Mouse (Mus musculus): ENCODE measurements around the gene Gm4131. TPM values are rescaled to one million over a fixed set of nuclear protein-coding genes. Genes with fewer than 3 reads are reported as not detected.

Gm4131 gene
- polyA plus RNA-seq, 1 experiment from 2014 or later: 0.30 TPM

DNA sequence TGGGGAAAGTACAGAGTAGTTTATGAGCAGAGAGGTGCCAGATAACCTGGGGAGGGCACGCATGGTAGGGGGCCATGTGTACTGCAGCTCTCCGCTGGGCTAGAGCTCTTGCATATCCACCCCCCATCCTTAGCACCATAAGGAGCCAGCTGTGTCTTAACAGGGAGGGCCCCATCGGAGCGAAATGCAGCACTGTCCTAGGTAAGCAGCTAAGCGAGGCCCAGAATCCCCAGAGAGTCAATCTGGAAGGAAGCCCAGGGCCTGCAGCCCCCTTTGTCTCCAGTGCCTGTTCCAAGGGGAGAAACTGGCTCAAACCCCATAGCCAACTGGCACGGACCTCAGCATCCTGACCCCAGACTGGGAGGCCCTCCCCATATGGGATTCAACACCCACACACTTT is 87.3 kb downstream of the Gm4131 start:
- ATAC-seq (ENCODE audit: low FRiP score, low TSS enrichment): no peak
- WGBS: 43% methylated on average over 6 of the region's 6 CpGs

DNA sequence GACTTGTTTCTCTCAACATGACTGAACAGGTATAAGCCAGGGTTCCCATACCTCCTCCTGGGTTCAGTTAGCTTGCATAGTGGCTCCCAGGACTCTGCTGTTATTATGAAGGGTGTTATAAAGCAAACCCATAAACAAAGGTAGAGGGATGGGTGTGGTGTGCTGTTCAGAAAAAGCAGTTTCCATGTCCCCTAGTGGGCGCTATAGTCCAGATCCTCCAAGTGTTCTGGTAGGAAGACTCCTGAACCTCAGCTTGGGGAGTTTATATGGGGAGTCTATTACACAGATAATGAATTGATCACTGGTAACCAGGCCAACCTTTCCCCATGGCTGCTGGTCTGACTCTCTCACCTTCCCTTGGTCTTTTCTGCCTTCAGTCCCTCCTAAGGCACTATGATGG is 92.2 kb downstream of the Gm4131 start:
- no peak overlapping the region for H3K27ac ChIP-seq (ENCODE audit: low read length)
- no peaks in the 10 kb centered on the region for H3K36me3 ChIP-seq (ENCODE audit: insufficient read depth, low read length)
- no peaks in the 10 kb centered on the region for H3K27me3 ChIP-seq (ENCODE audit: insufficient read depth, low read length)
- no peak overlapping the region for H3K9ac ChIP-seq (replicated peaks; ENCODE audit: low read length)
- no peak for ATAC-seq (ENCODE audit: low FRiP score, low TSS enrichment)
- WGBS: 50% methylated on average over 1 of the region's 1 CpGs
- no peak overlapping the region for H3K4me3 ChIP-seq (ENCODE audit: low read length)
- H3K9me3 ChIP-seq (ENCODE audit: low read length): no peaks in the 10 kb centered on the region
- no peak overlapping the region for H3K4me2 ChIP-seq (replicated peaks; ENCODE audit: low read depth, low read length)
- no peaks in the 10 kb centered on the region for H3K4me1 ChIP-seq (ENCODE audit: insufficient read depth, low read length)

More for the DNA sequence above, 87.3 kb downstream of the Gm4131 start:
- Histone ChIP-seq H3K9me3 (ENCODE audit: low read length) (no peaks in the 10 kb centered on the region), H3K27ac (ENCODE audit: low read length) (no peak overlapping the region), H3K9ac (replicated peaks; ENCODE audit: low read length) (no peak overlapping the region), H3K4me1 (ENCODE audit: insufficient read depth, low read length) (no peaks in the 10 kb centered on the region), H3K4me2 (replicated peaks; ENCODE audit: low read depth, low read length) (no peak overlapping the region), H3K27me3 (ENCODE audit: insufficient read depth, low read length) (no peaks in the 10 kb centered on the region), H3K36me3 (ENCODE audit: insufficient read depth, low read length) (no peaks in the 10 kb centered on the region), H3K4me3 (ENCODE audit: low read length) (no peak overlapping the region)

DNA sequence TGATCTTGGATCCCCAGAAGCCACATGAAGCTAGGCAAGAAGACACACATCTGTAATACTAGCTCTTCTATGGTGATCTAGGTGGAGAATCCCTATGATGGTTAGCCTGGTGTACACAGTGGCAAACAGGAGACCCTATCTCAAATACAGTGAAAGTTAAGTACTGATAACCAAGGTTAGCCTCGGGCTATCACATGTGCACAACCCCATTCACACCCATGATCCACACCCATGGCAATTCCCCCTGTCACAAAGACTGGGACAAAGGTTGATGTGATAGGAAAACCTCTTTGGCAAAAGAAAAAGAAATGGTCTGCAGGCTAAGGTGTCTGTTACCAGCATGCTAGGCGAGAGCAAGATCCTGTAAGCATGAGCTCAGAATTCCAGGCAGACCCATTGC is 94.7 kb downstream of the Gm4131 start:
- Histone ChIP-seq H3K4me1 (ENCODE audit: insufficient read depth, low read length) (no peaks in the 10 kb centered on the region), H3K9me3 (ENCODE audit: low read length) (no peaks in the 10 kb centered on the region), H3K9ac (replicated peaks; ENCODE audit: low read length) (no peak overlapping the region), H3K36me3 (ENCODE audit: insufficient read depth, low read length) (no peaks in the 10 kb centered on the region), H3K4me3 (ENCODE audit: low read length) (no peak overlapping the region), H3K27me3 (ENCODE audit: insufficient read depth, low read length) (no peaks in the 10 kb centered on the region), H3K4me2 (replicated peaks; ENCODE audit: low read depth, low read length) (no peak overlapping the region), H3K27ac (ENCODE audit: low read length) (no peak overlapping the region)
- no peak for ATAC-seq (ENCODE audit: low FRiP score, low TSS enrichment)
- 93% methylated on average over 2 of the region's 2 CpGs for WGBS

DNA sequence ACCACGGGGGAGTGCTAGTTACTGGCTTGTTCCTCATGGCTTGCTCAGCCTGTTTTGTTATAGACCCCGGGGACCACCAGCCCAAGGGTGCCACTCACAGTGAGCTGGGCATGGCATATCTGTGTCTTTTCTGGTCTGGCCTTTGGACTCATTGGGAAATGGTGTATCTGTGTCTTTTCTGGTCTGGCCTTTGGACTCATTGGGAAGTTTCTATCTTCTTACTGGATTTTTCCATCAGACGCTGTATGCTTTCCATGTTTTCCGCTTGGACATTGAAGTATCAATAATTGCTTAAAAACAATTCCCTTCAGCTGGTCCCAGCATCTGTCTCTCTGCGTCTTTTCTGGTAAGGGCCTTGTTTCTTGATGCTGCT is 98.0 kb downstream of the Gm4131 start:
- WGBS: 82% methylated on average over 5 of the region's 5 CpGs
- no peaks in the 10 kb centered on the region for H3K4me1 ChIP-seq (ENCODE audit: insufficient read depth, low read length)
- no peaks in the 10 kb centered on the region for H3K9me3 ChIP-seq (ENCODE audit: low read length)
- no peaks in the 10 kb centered on the region for H3K36me3 ChIP-seq (ENCODE audit: insufficient read depth, low read length)
- H3K4me3 ChIP-seq (ENCODE audit: low read length): no peak overlapping the region
- H3K27me3 ChIP-seq (ENCODE audit: insufficient read depth, low read length): no peaks in the 10 kb centered on the region
- no peak overlapping the region for H3K9ac ChIP-seq (replicated peaks; ENCODE audit: low read length)
- H3K4me2 ChIP-seq (replicated peaks; ENCODE audit: low read depth, low read length): no peak overlapping the region
- H3K27ac ChIP-seq (ENCODE audit: low read length): no peak overlapping the region
- no peak for ATAC-seq (ENCODE audit: low FRiP score, low TSS enrichment)

GRCm38 (mm10) chr14:62468119-62468752 is 98.5 kb downstream of the Gm4131 start:
- ATAC-seq (ENCODE audit: low FRiP score, low TSS enrichment): no peak
- no peak overlapping the region for H3K27ac ChIP-seq (ENCODE audit: low read length)

GRCm38 (mm10) chr14:62464966-62465365 is 101.8 kb downstream of the Gm4131 start:
- ATAC-seq (ENCODE audit: low FRiP score, low TSS enrichment): peak; percentile 74

More at GRCm38 (mm10) chr14:62468119-62468752, 98.5 kb downstream of the Gm4131 start:
- Histone ChIP-seq H3K27me3 (ENCODE audit: insufficient read depth, low read length) (no peaks in the 10 kb centered on the region), H3K9ac (replicated peaks; ENCODE audit: low read length) (no peak overlapping the region), H3K4me1 (ENCODE audit: insufficient read depth, low read length) (no peaks in the 10 kb centered on the region), H3K9me3 (ENCODE audit: low read length) (no peaks in the 10 kb centered on the region), H3K4me3 (ENCODE audit: low read length) (no peak overlapping the region), H3K36me3 (ENCODE audit: insufficient read depth, low read length) (no peaks in the 10 kb centered on the region), H3K4me2 (replicated peaks; ENCODE audit: low read depth, low read length) (no peak overlapping the region)
- WGBS: 68% methylated on average over 6 of the region's 6 CpGs

GRCm38 (mm10) chr14:62459541-62459940 is 107.2 kb downstream of the Gm4131 start:
- no peak for ATAC-seq (ENCODE audit: low FRiP score, low TSS enrichment)
- no peak overlapping the region for H3K4me3 ChIP-seq (ENCODE audit: low read length)
- no peak overlapping the region for H3K27ac ChIP-seq (ENCODE audit: low read length)
- no peak overlapping the region for H3K9ac ChIP-seq (replicated peaks; ENCODE audit: low read length)
- no peaks in the 10 kb centered on the region for H3K27me3 ChIP-seq (ENCODE audit: insufficient read depth, low read length)
- 64% methylated on average over 11 of the region's 11 CpGs for WGBS
- no peaks in the 10 kb centered on the region for H3K36me3 ChIP-seq (ENCODE audit: insufficient read depth, low read length)
- no peaks in the 10 kb centered on the region for H3K9me3 ChIP-seq (ENCODE audit: low read length)
- H3K4me1 ChIP-seq (ENCODE audit: insufficient read depth, low read length): no peaks in the 10 kb centered on the region
- no peak overlapping the region for H3K4me2 ChIP-seq (replicated peaks; ENCODE audit: low read depth, low read length)

More at GRCm38 (mm10) chr14:62464966-62465365, 101.8 kb downstream of the Gm4131 start:
- Histone ChIP-seq H3K4me2 (replicated peaks; ENCODE audit: low read depth, low read length) (peak overlapping the region; percentile 38), H3K9ac (replicated peaks; ENCODE audit: low read length) (no peak overlapping the region), H3K9me3 (ENCODE audit: low read length) (no peaks in the 10 kb centered on the region), H3K4me1 (ENCODE audit: insufficient read depth, low read length) (no peaks in the 10 kb centered on the region), H3K27me3 (ENCODE audit: insufficient read depth, low read length) (no peaks in the 10 kb centered on the region), H3K27ac (ENCODE audit: low read length) (no peak overlapping the region), H3K36me3 (ENCODE audit: insufficient read depth, low read length) (no peaks in the 10 kb centered on the region), H3K4me3 (ENCODE audit: low read length) (0 out of 2 replicates have a peak overlapping the region, but pooled peaks have one; percentile 9)
- WGBS: 25% methylated on average over 9 of the region's 9 CpGs

DNA sequence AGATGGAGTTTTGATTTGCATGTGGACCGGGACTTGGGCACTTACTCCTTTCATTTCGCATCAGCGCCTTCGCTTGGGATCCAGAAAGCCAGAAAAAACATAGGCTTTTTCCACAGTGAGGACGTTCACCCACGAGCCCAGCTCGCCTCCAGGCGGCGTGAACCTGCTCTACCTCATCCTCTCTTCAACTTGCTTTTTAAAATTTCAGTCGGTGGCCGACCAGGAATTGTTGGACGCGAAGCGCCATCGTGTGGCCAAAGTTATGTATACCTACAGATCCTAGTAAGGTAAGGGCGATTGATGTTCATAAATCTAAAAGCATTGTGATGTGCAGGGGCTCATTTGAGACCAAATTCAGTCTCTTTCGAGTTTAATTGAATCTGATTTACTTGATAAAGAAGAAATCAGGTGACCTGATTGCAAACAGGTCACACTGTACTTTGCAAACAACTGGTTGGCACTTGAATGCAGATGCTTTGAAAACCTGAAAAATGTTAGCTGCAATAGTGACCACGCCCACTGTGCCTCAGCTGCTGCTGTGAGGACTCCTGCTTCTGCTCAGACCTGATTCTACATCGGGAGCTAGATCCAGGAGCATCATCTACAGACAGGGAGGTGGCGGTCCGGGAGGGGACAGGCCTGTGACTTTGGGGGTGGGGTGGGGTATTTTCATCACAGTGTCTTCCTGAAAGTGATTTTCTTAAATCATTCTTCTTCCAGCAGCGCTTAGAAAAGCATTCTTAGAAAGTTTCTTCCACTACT is 109.1 kb downstream of the Gm4131 start:
- peak; percentile 46; the same call in 1 of the 2 replicates for ATAC-seq (ENCODE audit: low FRiP score, low TSS enrichment)
- Histone ChIP-seq H3K27ac (ENCODE audit: low read length) (no peak overlapping the region), H3K4me3 (ENCODE audit: low read length) (no peak overlapping the region; the same call in 1 of the 2 replicates), H3K4me2 (replicated peaks; ENCODE audit: low read depth, low read length) (peak overlapping the region; percentile 44), H3K9me3 (ENCODE audit: low read length) (no peaks in the 10 kb centered on the region), H3K36me3 (ENCODE audit: insufficient read depth, low read length) (no peaks in the 10 kb centered on the region), H3K9ac (replicated peaks; ENCODE audit: low read length) (no peak overlapping the region), H3K27me3 (ENCODE audit: insufficient read depth, low read length) (no peaks in the 10 kb centered on the region), H3K4me1 (ENCODE audit: insufficient read depth, low read length) (no peaks in the 10 kb centered on the region)
- 17% methylated on average over 22 of the region's 22 CpGs for WGBS

DNA sequence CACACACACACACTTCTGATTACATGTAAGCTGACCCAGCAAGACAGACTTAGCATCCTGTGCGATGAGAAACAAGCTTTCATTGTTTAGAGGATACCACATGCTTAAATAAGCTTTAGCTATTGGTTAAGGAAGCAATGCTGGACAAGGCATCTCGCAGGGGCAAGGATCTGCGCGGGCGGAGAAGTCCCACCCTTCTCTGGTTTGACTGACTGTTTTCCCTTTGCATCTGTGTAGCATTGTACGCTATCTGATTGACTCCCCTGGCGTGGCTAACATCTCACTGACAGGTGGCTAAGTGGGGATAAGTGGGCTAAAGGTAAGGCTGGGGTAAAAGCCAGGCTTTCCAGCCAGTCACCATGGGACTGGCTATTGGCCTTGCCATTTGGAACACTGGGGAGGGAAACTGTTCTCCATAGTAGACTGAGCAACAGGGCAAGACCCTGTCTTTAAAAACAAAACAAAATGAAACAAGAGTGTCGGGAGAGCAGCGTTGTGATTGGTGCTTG is 110.4 kb downstream of the Gm4131 start, which contains the start of gene Gucy1b2:
TSS of gene Gucy1b2 (minus strand) at position 51 of the 509 bp plus-strand sequence.
- no peak for ATAC-seq (ENCODE audit: low FRiP score, low TSS enrichment)
- Histone ChIP-seq H3K27me3 (ENCODE audit: insufficient read depth, low read length) (no peaks in the 10 kb centered on the region), H3K27ac (ENCODE audit: low read length) (no peak within 1 kb of the TSS), H3K9me3 (ENCODE audit: low read length) (no peaks in the 10 kb centered on the region), H3K4me2 (replicated peaks; ENCODE audit: low read depth, low read length) (peak within 1 kb of the TSS; percentile 44), H3K4me3 (ENCODE audit: low read length) (no peak within 1 kb of the TSS), H3K9ac (replicated peaks; ENCODE audit: low read length) (no peak within 1 kb of the TSS), H3K36me3 (ENCODE audit: insufficient read depth, low read length) (no peaks in the 10 kb centered on the region), H3K4me1 (ENCODE audit: insufficient read depth, low read length) (no peaks in the 10 kb centered on the region)
- WGBS: 77% methylated on average over 9 of the region's 9 CpGs

GRCm38 (mm10) chr14:62455570-62455879 is 111.2 kb downstream of the Gm4131 start:
- Histone ChIP-seq H3K9ac (replicated peaks; ENCODE audit: low read length) (no peak overlapping the region), H3K27ac (ENCODE audit: low read length) (no peak overlapping the region), H3K4me2 (replicated peaks; ENCODE audit: low read depth, low read length) (no peak overlapping the region), H3K27me3 (ENCODE audit: insufficient read depth, low read length) (no peaks in the 10 kb centered on the region), H3K9me3 (ENCODE audit: low read length) (no peaks in the 10 kb centered on the region), H3K4me1 (ENCODE audit: insufficient read depth, low read length) (no peaks in the 10 kb centered on the region), H3K36me3 (ENCODE audit: insufficient read depth, low read length) (no peaks in the 10 kb centered on the region), H3K4me3 (ENCODE audit: low read length) (no peak overlapping the region)
- ATAC-seq (ENCODE audit: low FRiP score, low TSS enrichment): no peak
- WGBS: 85% methylated on average over 5 of the region's 5 CpGs

Data from kidney, embryonic 16.5 days (tissue).